Mouse (Mus musculus) monocyte, adult 59 days (primary cell): ENCODE measurements around the gene Dusp27. TPM values are rescaled to one million over a fixed set of nuclear protein-coding genes. Genes with fewer than 3 reads are reported as not detected.

Experiments used
- total RNA-seq, 2 experiments: library from RNA; stranded (reverse); gene quantifications; one replicate each; pipeline ENCODE4 v1.2.4; 2023

The Dusp27 gene
- not detected for total RNA-seq

DNA sequence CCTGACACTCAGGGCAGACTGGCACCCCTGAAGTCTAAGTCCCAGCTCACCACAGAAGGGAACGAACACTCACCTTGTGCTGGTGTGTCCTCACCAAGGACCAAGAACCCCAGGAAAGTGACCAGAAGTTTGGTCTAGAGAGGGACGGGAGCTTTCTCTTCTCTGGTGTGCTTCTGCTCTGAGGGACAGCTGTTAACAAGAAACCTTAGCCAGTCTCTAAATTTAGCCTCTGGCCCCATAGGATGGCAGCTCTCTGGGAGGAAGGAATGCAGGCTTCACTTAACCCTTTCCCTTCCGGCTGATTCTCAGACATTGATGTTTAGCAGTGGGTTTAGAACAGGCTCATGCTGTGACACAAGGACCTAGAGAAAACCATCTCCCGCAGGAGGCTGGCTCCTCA, at the start of gene Dusp27:
Gene Dusp27 (minus strand): TSS at position 204 of the 400 bp plus-strand sequence.

DNA sequence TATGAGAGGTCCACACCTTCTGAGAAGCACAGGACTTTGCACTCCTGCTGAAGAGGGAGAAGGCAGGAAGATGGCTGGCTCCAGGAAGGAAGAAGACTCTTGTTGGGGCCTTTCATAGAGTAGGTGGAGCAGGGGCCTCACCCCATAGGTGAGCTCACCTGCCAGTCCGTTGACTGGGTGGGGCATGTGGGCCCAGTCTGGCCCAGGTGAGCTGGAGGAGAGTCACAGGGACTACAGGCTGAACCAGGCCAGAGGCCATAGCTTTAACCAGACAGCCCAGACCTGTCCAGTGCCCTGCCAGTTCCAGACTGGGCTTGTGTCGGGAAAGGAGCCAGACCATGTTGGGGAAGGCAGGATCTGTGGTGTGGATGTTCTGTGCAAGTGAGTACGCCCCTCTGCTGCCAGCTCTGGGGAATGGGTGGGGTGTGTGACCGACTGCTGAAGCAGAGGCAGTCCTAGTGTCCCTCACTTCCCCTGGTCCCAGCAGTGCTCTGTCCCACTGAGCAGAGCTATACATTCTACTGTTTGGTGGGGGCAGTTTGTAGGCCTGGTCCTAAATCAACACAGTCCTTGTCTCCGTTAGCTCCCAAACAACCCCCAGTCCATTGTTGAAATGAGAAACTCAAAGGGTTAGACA, 2.6 kb upstream of the Dusp27 start, which contains the start of gene Gpa33:
Gene Gpa33 (plus strand): TSS at position 15 of the 637 bp plus-strand sequence.

Other genes starting within 250 kb of the Dusp27 start
- 10 to 100 TPM; 19.8 to 23.1 TPM for gene Pou2f1, start 125.2 kb downstream of the Dusp27 start, total RNA-seq
- gene Gpa33, start 2.3 kb upstream of the Dusp27 start, total RNA-seq: not detected
- gene Mael, start 110.8 kb upstream of the Dusp27 start, total RNA-seq: not detected
- gene Ildr2, start 126.2 kb upstream of the Dusp27 start, total RNA-seq: 1 to 10 TPM; 4.5 to 7.1 TPM